Mouse (Mus musculus) ZHBTc4 (cell line): ENCODE results near the gene Taldo1.
A peak's percentile ranks its signal among the peaks of the same experiment; 100 is the strongest.

Source experiments
- DNase-seq: peaks from one replicate; pipeline ENCODE4 v3.0.0-alpha.2; 2011; ENCODE audit warnings: low read depth, low spot score

Taldo1 gene

GRCm38 (mm10) chr7:141391625-141392551, at the start of gene Taldo1:
Gene Taldo1, plus strand, starts transcription at chr7:141392199.
- DNase-seq: peak; percentile 99

- no peak for DNase-seq
Observed at GRCm38 (mm10) chr7:141343230-141343629, 48.8 kb upstream of the Taldo1 start.

GRCm38 (mm10) chr7:141343696-141344095, 48.3 kb upstream of the Taldo1 start:
- DNase-seq: no peak

GRCm38 (mm10) chr7:141344787-141345186, 47.2 kb upstream of the Taldo1 start:
- DNase-seq: no peak

- peak; percentile 54 for DNase-seq
Observed at GRCm38 (mm10) chr7:141351061-141351460, 40.9 kb upstream of the Taldo1 start.

- DNase-seq: no peak
Observed at GRCm38 (mm10) chr7:141355051-141355450, 36.9 kb upstream of the Taldo1 start.

GRCm38 (mm10) chr7:141355626-141356326, 36.2 kb upstream of the Taldo1 start:
- peak; percentile 84 for DNase-seq

GRCm38 (mm10) chr7:141356971-141357370, 35.0 kb upstream of the Taldo1 start:
- peak; percentile 30 for DNase-seq

GRCm38 (mm10) chr7:141361510-141361909, 30.5 kb upstream of the Taldo1 start:
- peak; percentile 33 for DNase-seq

- peak; percentile 85 for DNase-seq
Observed at GRCm38 (mm10) chr7:141363106-141363751, 28.8 kb upstream of the Taldo1 start.

- no peak for DNase-seq
Observed at GRCm38 (mm10) chr7:141363752-141364125, 28.3 kb upstream of the Taldo1 start.

- DNase-seq: no peak
Observed at GRCm38 (mm10) chr7:141364349-141365048, 27.5 kb upstream of the Taldo1 start.

- DNase-seq: no peak
Observed at GRCm38 (mm10) chr7:141365049-141365445, 27.0 kb upstream of the Taldo1 start.

GRCm38 (mm10) chr7:141367358-141367757, 24.6 kb upstream of the Taldo1 start:
- DNase-seq: no peak

- DNase-seq: no peak
Observed at GRCm38 (mm10) chr7:141369918-141370317, 22.1 kb upstream of the Taldo1 start.

- DNase-seq: peak; percentile 23
Observed at GRCm38 (mm10) chr7:141371942-141372595, 19.9 kb upstream of the Taldo1 start.

- DNase-seq: peak; percentile 94
Observed at GRCm38 (mm10) chr7:141373611-141374010, 18.4 kb upstream of the Taldo1 start.

- DNase-seq: peak; percentile 27
Observed at GRCm38 (mm10) chr7:141374399-141374798, 17.6 kb upstream of the Taldo1 start.

- DNase-seq: peak; percentile 53
Observed at GRCm38 (mm10) chr7:141379584-141379983, 12.4 kb upstream of the Taldo1 start.

GRCm38 (mm10) chr7:141381068-141381835, 10.7 kb upstream of the Taldo1 start:
- DNase-seq: no peak
